Mouse (Mus musculus): ENCODE data around the gene Hectd3. TPM values are rescaled to one million over a fixed set of nuclear protein-coding genes. Genes with fewer than 3 reads are reported as not detected.

The Hectd3 gene
- polyA plus RNA-seq, 1 experiment from 2014 or later: 6.3 TPM

GRCm38 (mm10) chr4:117001957-117002356, 6.8 kb downstream of the Hectd3 start:
- no peak; the same call in 1 of the 2 replicates for ATAC-seq (ENCODE audit: low FRiP score, low TSS enrichment)
- no peak overlapping the region for H3K27ac ChIP-seq (replicated peaks)
- H3K4me2 ChIP-seq (replicated peaks; ENCODE audit: low read depth): no peak overlapping the region
- H3K4me3 ChIP-seq (ENCODE audit: low read depth, low read length): no peak overlapping the region
- peaks cover 12% of the 10 kb centered on the region for H3K36me3 ChIP-seq (ENCODE audit: control insufficient read depth, insufficient read depth, low read length)
- H3K4me1 ChIP-seq (replicated peaks; ENCODE audit: control insufficient read depth, insufficient read depth): no peaks in the 10 kb centered on the region
- DNase-seq (ENCODE audit: low spot score): no peak
- TF ChIP-seq CTCF (IDR thresholded peaks at IDR 0.05; ENCODE audit: low read depth) (no peak), EP300 (optimal IDR thresholded peaks at IDR 0.05) (no peak)
- WGBS: 92% methylated on average over 16 of the region's 16 CpGs
- H3K9me3 ChIP-seq (ENCODE audit: control insufficient read depth, low read length): no peaks in the 10 kb centered on the region
- no peak overlapping the region for H3K9ac ChIP-seq (ENCODE audit: low read length)
- H3K27me3 ChIP-seq (ENCODE audit: control insufficient read depth, insufficient read depth, low read length): no peaks in the 10 kb centered on the region

- no peaks in the 10 kb centered on the region for H3K9me3 ChIP-seq (ENCODE audit: control insufficient read depth, low read length)
- H3K27me3 ChIP-seq (ENCODE audit: control insufficient read depth, insufficient read depth, low read length): no peaks in the 10 kb centered on the region
- TF ChIP-seq EP300 (optimal IDR thresholded peaks at IDR 0.05): no peak
- TF ChIP-seq CTCF (IDR thresholded peaks at IDR 0.05; ENCODE audit: low read depth): peak; percentile 91
- ATAC-seq (ENCODE audit: low FRiP score, low TSS enrichment) (peak; percentile 73), DNase-seq (ENCODE audit: low spot score) (peak; percentile 61)
- no peak overlapping the region for H3K9ac ChIP-seq (ENCODE audit: low read length)
- peaks cover 12% of the 10 kb centered on the region for H3K36me3 ChIP-seq (ENCODE audit: control insufficient read depth, insufficient read depth, low read length)
- no peak overlapping the region for H3K4me2 ChIP-seq (replicated peaks; ENCODE audit: low read depth)
- no peak overlapping the region for H3K27ac ChIP-seq (replicated peaks)
- H3K4me1 ChIP-seq (replicated peaks; ENCODE audit: control insufficient read depth, insufficient read depth): no peaks in the 10 kb centered on the region
- WGBS: 54% methylated on average over 38 of the region's 38 CpGs
- H3K4me3 ChIP-seq (ENCODE audit: low read depth, low read length): no peak overlapping the region
Observed at GRCm38 (mm10) chr4:117002543-117003521, 7.7 kb downstream of the Hectd3 start.

GRCm38 (mm10) chr4:117004649-117005048, 9.5 kb downstream of the Hectd3 start:
- no peak for ATAC-seq (ENCODE audit: low FRiP score, low TSS enrichment)
- Histone ChIP-seq H3K9me3 (ENCODE audit: control insufficient read depth, low read length) (no peaks in the 10 kb centered on the region), H3K27ac (replicated peaks) (no peak overlapping the region), H3K36me3 (ENCODE audit: control insufficient read depth, insufficient read depth, low read length) (peaks cover 4% of the 10 kb centered on the region), H3K4me3 (ENCODE audit: low read depth, low read length) (no peak overlapping the region), H3K4me2 (replicated peaks; ENCODE audit: low read depth) (no peak overlapping the region), H3K27me3 (ENCODE audit: control insufficient read depth, insufficient read depth, low read length) (no peaks in the 10 kb centered on the region), H3K9ac (ENCODE audit: low read length) (no peak overlapping the region), H3K4me1 (replicated peaks; ENCODE audit: control insufficient read depth, insufficient read depth) (no peaks in the 10 kb centered on the region)
- 82% methylated on average over 4 of the region's 4 CpGs for WGBS
- TF ChIP-seq EP300 (optimal IDR thresholded peaks at IDR 0.05): no peak
- no peak for TF ChIP-seq CTCF (IDR thresholded peaks at IDR 0.05; ENCODE audit: low read depth)
- no peak for DNase-seq (ENCODE audit: low spot score)

GRCm38 (mm10) chr4:117005611-117006400, 10.7 kb downstream of the Hectd3 start:
- H3K4me3 ChIP-seq (ENCODE audit: low read depth, low read length): no peak overlapping the region
- WGBS: 71% methylated on average over 7 of the region's 7 CpGs
- H3K4me1 ChIP-seq (replicated peaks; ENCODE audit: control insufficient read depth, insufficient read depth): no peaks in the 10 kb centered on the region
- peaks cover 4% of the 10 kb centered on the region; the same call in 1 of the 2 replicates for H3K36me3 ChIP-seq (ENCODE audit: control insufficient read depth, insufficient read depth, low read length)
- H3K9ac ChIP-seq (ENCODE audit: low read length): no peak overlapping the region
- ATAC-seq (ENCODE audit: low FRiP score, low TSS enrichment) (no peak), DNase-seq (ENCODE audit: low spot score) (no peak)
- no peaks in the 10 kb centered on the region for H3K27me3 ChIP-seq (ENCODE audit: control insufficient read depth, insufficient read depth, low read length)
- H3K27ac ChIP-seq (replicated peaks): no peak overlapping the region
- TF ChIP-seq EP300 (optimal IDR thresholded peaks at IDR 0.05) (no peak), CTCF (IDR thresholded peaks at IDR 0.05; ENCODE audit: low read depth) (no peak)
- H3K4me2 ChIP-seq (replicated peaks; ENCODE audit: low read depth): no peak overlapping the region
- H3K9me3 ChIP-seq (ENCODE audit: control insufficient read depth, low read length): no peaks in the 10 kb centered on the region

GRCm38 (mm10) chr4:117007058-117007457, 11.9 kb downstream of the Hectd3 start:
- Histone ChIP-seq H3K36me3 (ENCODE audit: control insufficient read depth, insufficient read depth, low read length) (peaks cover 4% of the 10 kb centered on the region; the same call in 1 of the 2 replicates), H3K9ac (ENCODE audit: low read length) (no peak overlapping the region), H3K27ac (replicated peaks) (no peak overlapping the region), H3K4me3 (ENCODE audit: low read depth, low read length) (no peak overlapping the region), H3K4me2 (replicated peaks; ENCODE audit: low read depth) (no peak overlapping the region), H3K9me3 (ENCODE audit: control insufficient read depth, low read length) (no peaks in the 10 kb centered on the region), H3K27me3 (ENCODE audit: control insufficient read depth, insufficient read depth, low read length) (no peaks in the 10 kb centered on the region), H3K4me1 (replicated peaks; ENCODE audit: control insufficient read depth, insufficient read depth) (no peaks in the 10 kb centered on the region)
- TF ChIP-seq CTCF (IDR thresholded peaks at IDR 0.05; ENCODE audit: low read depth): no peak
- no peak for TF ChIP-seq EP300 (optimal IDR thresholded peaks at IDR 0.05)
- ATAC-seq (ENCODE audit: low FRiP score, low TSS enrichment) (no peak), DNase-seq (ENCODE audit: low spot score) (no peak)
- 57% methylated on average over 3 of the region's 3 CpGs for WGBS

Data from stomach, postnatal 0 days (tissue).